Mouse (Mus musculus) liver, embryonic 14.5 days (tissue): ENCODE data around the gene Negr1.

ENCODE experiments used
- CTCF ChIP-seq: IDR thresholded peaks from 2 replicates; pipeline ENCODE4 v1.5.1; 2016; ENCODE audit warnings: antibody characterized with exemption, low read depth, control low read depth
- EP300 ChIP-seq: IDR thresholded peaks from 2 replicates; pipeline ENCODE4 v1.6.1; 2016; ENCODE audit warnings: antibody characterized with exemption, low read depth

DNA sequence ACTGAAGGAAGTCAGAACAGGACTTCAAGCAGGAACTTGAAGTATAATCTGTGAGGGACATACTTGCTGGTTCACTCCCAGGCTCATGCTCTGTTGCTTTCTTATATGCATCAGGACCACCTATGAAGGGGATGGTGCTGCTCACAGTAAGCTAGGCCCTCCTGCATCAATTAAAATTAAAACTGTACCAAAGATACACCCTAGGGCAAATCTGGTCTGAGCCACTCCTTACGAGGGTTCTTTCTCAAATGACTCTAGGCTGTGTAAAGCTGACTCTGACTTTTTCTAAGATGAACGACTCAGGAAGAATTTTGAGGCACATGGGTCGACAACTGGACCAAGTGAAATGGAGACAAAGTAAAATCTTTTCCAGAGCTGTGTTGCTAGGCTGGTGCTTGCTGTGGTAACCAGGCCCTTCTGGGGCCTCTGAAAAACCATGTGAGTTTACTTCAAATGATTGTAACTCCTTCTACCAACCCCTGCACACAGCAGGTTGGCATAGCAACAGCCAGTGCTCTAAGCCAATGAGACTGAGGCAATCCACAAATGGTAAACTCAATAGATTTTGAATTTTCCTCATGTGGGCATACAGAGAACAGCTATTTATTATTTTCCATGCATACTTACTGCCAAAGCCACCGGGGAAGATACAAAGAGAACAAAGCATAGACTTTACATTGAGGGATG lies 742.0 kb downstream of the Negr1 start:
- TF ChIP-seq EP300 (no peak), CTCF (no peak)
